Mouse (Mus musculus) limb, embryonic 10.5 days (tissue): Measurements from ENCODE around the gene Rasa4. TPM values are rescaled to one million over a fixed set of nuclear protein-coding genes. Genes with fewer than 3 reads are reported as not detected.
A peak's percentile ranks its signal among the peaks of the same experiment; 100 is the strongest.
"Not testable (repeated sequence)": the region's sequence is repeated elsewhere in the genome, so short reads cannot be mapped to it uniquely, and the experiment has no call there.

Source experiments
- DNase-seq: peaks from one replicate; pipeline ENCODE4 v3.0.0-alpha.2; 2017; ENCODE audit warnings: low spot score
- H3K27ac ChIP-seq: fragments of 300-500 bp; sonication (generic); 2 replicates; pipeline ENCODE4 v1.5.1; 2016; ENCODE audit warnings: mild to moderate bottlenecking
- H3K27me3 ChIP-seq: fragments of 300-500 bp; sonication (generic); 2 replicates; pipeline ENCODE4 v1.6.1; 2016; ENCODE audit warnings: low read depth, mild to moderate bottlenecking; ENCODE audit not compliant: poor library complexity, severe bottlenecking
- H3K36me3 ChIP-seq: fragments of 300-500 bp; sonication (generic); 2 replicates; pipeline ENCODE4 v1.6.1; 2016; ENCODE audit warnings: mild to moderate bottlenecking, moderate library complexity
- H3K4me1 ChIP-seq: fragments of 300-500 bp; sonication (generic); 2 replicates; pipeline ENCODE4 v1.6.1; 2016
- H3K4me3 ChIP-seq: fragments of 300-500 bp; sonication (generic); 2 replicates; pipeline ENCODE4 v1.5.1; 2016; ENCODE audit warnings: mild to moderate bottlenecking, moderate library complexity
- H3K9me3 ChIP-seq: fragments of 300-500 bp; sonication (generic); replicated peaks from 2 replicates; pipeline ENCODE4 v1.6.1; 2016; ENCODE audit warnings: mild to moderate bottlenecking
- WGBS: fragments of 180-500 bp; shearing (Covaris S2); methylation state at CpG from one replicate; pipeline ENCODE4 v1.1.7; 2016; 5-methylcytosine and 5-hydroxymethylcytosine counted together
- polyA plus RNA-seq: library from polyadenylated mRNA; unstranded; fragments of >200 nt; fragmentation: Nextera tagmentation; extraction: Ambion mirVana; gene quantifications from 2 replicates; pipeline ENCODE4 v1.2.1, GENCODE M21; 2016

Rasa4 gene
- polyA plus RNA-seq, 1 experiment from 2014 or later: 2.4 TPM

DNA sequence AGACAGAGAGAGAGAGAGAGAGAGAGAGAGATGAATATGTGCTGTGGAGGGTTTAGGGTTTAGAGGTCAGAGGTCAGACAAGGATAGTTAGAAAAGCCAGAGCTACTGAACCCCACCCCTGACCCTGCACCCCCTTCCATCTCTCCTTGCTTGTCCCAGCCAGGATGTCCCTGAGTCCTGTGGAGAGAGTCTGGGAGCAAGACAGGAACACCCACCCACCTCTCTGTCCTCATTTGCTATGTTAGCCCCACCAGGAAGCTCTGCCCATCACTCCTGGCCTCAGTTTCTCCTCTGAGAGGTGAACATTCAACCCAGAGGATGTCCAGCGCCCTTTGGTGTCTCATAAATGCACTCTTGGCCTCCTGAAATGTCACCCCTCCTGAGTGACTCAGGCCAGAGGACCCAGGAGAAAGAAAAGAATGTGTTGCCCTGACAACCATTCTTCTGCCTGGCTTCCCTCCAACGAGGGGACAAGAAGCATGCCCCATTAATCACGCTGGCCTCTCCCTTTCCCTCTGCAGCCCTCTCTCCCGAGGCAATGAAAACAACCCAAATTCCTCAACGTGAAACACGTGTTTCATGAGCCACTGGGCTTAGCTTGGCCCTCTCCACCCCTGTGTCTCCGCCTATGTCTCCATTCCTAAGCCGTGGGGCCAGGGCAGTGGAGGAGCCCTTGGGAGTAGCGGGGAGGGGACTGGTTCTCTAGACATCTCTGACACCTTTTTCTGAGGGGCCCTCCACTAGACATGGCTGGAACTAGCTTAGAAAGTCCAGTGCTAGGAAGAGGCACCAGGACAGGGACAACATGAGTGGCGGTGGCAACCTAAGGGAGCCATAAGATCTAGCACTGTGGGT, 32.3 kb upstream of the Rasa4 start:
- Histone ChIP-seq H3K27ac (peak overlapping the region; percentile 74), H3K9me3 (no peaks in the 10 kb centered on the region), H3K36me3 (no peaks in the 10 kb centered on the region), H3K4me1 (peaks cover 15% of the 10 kb centered on the region), H3K27me3 (no peaks in the 10 kb centered on the region), H3K4me3 (no peak overlapping the region)
- peak; percentile 49 for DNase-seq
- WGBS: 20% methylated on average over 10 of the region's 10 CpGs

DNA sequence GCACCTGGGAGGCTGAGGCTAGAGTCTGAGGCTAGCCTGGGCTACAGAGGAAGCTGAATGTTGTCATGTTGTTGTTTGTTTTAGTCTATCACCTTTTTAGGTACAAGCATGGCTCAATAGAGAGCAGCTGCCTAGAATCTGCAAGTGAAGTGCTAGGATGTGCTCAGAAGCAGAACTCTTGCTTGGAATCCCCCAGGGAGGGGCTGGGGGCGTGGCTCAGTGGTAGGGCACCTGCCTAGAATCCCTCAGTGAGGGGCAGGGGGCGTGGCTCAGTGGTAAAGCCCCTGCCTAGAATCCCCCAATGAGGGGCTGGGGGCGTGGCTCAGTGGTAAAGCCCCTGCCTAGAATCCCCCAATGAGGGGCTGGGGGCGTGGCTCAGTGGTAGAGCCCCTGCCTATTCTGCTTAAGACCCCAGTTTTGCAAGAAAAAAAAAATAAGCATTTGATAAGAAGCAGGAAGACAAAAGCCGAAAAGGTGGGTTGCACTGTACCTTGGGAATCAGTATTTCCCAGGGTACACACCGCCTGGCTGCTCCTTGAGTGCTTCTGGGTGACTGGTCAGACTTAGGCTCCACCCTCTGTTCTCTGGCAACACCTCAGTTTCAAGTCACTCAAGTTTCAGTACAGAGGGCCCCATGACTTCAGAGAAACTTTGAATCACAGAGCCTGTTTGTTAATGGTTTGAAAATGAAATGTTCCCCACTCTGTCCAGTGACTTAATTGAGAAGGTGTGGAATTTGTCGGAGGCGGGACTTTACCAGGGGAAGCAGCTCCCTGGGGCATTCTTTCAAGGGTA, 30.7 kb upstream of the Rasa4 start:
- Histone ChIP-seq H3K4me1 (peaks cover 15% of the 10 kb centered on the region), H3K9me3 (no peaks in the 10 kb centered on the region), H3K27me3 (peaks cover 7% of the 10 kb centered on the region; the same call in 1 of the 2 replicates), H3K27ac (no peak overlapping the region), H3K36me3 (no peaks in the 10 kb centered on the region), H3K4me3 (no peak overlapping the region)
- 80% methylated on average over 8 of the region's 8 CpGs for WGBS
- DNase-seq: no peak

DNA sequence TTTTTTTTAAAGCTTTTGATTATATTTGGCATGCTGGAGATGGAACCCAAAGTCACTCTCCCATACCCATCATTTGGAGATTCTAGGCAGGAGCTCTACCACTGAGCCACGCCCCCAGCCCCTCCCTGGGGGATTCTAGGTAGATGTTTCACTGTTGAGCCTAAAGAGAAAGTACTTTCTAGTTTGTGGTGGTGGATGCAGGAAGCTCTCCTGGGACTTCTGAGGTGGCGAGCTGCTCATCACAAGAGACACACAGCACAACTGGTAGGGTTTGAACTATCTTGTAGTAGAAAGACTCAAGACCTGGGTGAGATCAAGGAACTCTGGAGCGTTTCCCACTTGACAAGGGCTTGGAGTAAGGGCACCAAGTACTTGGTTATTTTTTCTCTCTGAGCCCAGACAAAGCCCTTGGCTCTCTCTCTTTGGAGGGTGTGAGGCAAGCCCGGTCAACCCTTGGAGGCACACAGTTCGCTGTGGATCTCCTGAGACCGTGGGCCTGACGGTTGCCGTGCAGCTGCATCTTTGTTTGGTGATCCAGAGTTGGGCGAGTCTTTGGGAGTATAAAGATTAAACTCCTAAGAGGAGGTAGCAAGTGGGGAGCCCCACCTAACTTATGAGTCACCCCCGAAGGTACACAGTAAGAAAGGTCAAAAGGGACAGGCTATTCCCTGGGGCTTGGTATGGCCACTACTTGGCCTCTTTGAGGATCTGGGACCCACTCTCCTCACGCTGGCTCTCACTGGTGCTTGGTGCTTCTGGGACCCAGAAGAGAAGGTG, 29.2 kb upstream of the Rasa4 start, which contains the start of gene Upk3bl:
Gene Upk3bl (plus strand): TSS at position 192 of the 777 bp plus-strand sequence.
- no peak within 1 kb of the TSS for H3K4me3 ChIP-seq
- no peaks in the 10 kb centered on the region for H3K9me3 ChIP-seq
- no peaks in the 10 kb centered on the region for H3K36me3 ChIP-seq
- DNase-seq: no peak
- peaks cover 15% of the 10 kb centered on the region for H3K4me1 ChIP-seq
- no peak within 1 kb of the TSS for H3K27ac ChIP-seq
- WGBS: 93% methylated on average over 11 of the region's 11 CpGs
- peaks cover 12% of the 10 kb centered on the region; the same call in 1 of the 2 replicates for H3K27me3 ChIP-seq

DNA sequence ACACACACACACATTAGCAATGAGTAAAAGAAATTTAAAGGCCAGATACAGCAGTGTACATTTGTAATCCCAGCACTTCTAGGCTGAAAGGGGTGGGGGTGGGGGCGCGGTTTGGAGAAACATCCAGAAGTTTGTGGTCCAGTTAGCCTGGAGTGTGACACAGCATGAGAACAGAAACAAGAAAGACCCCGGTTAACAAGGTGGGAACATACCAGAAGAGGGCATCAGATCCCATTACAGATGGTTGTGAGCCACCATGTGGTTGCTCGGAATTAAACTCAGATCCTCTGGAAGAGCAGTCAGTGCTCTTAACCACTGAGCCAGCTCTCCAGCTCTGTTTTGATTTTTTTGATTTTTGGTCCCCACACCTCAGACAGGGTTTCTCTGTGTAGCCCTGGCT, 27.7 kb upstream of the Rasa4 start:
- Histone ChIP-seq H3K4me1 (peaks cover 18% of the 10 kb centered on the region), H3K36me3 (no peaks in the 10 kb centered on the region), H3K9me3 (no peaks in the 10 kb centered on the region), H3K27me3 (peaks cover 28% of the 10 kb centered on the region), H3K4me3 (no peak overlapping the region), H3K27ac (no peak overlapping the region)
- 44% methylated on average over 4 of the region's 4 CpGs for WGBS
- no peak for DNase-seq

DNA sequence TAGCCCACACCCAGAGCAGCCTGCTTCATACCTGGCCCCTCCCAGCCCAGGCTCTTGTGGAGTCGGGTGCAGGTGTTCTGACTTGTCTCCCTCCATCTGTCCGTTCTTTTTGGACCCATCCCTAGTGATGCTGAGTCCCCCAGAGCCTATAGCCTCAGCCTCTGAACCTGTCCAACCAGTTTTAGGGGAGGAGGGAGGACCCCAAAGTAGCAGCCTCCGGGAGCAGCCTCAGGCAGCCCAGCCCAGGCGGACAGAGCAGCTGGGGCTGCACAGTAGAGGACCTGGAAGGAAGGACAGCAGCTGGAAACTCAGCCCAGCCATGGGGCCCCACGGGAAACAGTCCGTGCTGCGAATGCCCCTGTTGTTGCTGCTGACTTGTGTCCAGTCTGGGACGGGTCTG, 26.6 kb upstream of the Rasa4 start:
- peaks cover 29% of the 10 kb centered on the region for H3K27me3 ChIP-seq
- H3K4me1 ChIP-seq: peaks cover 8% of the 10 kb centered on the region; the same call in 1 of the 2 replicates
- H3K9me3 ChIP-seq: no peaks in the 10 kb centered on the region
- WGBS: 25% methylated on average over 8 of the region's 8 CpGs
- no peaks in the 10 kb centered on the region for H3K36me3 ChIP-seq
- H3K4me3 ChIP-seq: no peak overlapping the region
- DNase-seq: no peak
- H3K27ac ChIP-seq: 0 out of 2 replicates have a peak overlapping the region, but pooled peaks have one; percentile 25

DNA sequence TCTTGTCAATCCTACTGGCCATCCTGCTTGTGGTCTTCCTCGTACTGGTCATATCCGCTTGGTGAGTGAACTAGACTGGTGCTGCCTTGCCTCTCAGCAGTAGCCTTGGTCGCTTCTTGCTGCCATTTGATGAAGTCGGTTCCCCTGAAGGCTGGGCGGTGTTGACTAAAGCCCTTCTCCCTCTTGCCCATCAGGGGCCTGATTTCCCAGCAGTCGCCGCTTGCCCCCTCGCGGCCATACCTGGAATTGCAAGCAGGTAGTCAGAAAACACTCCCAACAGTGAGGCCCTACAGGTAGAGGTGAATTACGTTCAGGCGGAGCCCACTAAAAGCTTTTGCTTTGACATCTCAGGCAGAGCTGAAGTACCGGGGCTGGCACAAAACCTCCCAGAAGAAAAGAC, 22.1 kb upstream of the Rasa4 start:
- 12% methylated on average over 12 of the region's 12 CpGs for WGBS
- Histone ChIP-seq H3K4me3 (no peak overlapping the region), H3K27ac (no peak overlapping the region), H3K27me3 (peaks cover 29% of the 10 kb centered on the region), H3K36me3 (no peaks in the 10 kb centered on the region), H3K4me1 (peaks cover 8% of the 10 kb centered on the region; the same call in 1 of the 2 replicates), H3K9me3 (no peaks in the 10 kb centered on the region)
- DNase-seq: peak; percentile 92

DNA sequence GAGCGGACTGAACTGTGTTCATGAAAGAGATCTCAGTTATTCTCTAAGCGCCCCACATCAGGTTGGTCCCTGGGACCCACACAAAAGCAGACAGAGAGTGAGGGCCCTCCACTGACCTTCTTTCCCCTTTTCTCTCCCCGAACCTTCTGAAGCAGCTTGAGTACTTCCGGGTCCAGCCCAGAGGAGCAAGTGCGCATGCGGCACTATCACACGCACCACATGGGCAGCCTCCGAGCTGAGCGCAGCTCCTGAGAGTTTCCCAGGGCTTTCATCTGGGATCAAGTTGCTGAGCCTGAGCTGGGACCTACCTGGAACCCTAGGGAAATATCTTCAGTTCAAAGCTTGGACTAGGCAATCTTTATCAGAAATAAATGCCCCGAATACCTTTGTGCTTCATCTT, 19.8 kb upstream of the Rasa4 start:
- Histone ChIP-seq H3K9me3 (no peaks in the 10 kb centered on the region), H3K4me3 (no peak overlapping the region), H3K4me1 (0 out of 2 replicates have a peak, but pooled peaks cover 3% of the 10 kb centered on the region), H3K36me3 (no peaks in the 10 kb centered on the region), H3K27me3 (peaks cover 23% of the 10 kb centered on the region), H3K27ac (no peak overlapping the region)
- 92% methylated on average over 10 of the region's 10 CpGs for WGBS
- DNase-seq: no peak

DNA sequence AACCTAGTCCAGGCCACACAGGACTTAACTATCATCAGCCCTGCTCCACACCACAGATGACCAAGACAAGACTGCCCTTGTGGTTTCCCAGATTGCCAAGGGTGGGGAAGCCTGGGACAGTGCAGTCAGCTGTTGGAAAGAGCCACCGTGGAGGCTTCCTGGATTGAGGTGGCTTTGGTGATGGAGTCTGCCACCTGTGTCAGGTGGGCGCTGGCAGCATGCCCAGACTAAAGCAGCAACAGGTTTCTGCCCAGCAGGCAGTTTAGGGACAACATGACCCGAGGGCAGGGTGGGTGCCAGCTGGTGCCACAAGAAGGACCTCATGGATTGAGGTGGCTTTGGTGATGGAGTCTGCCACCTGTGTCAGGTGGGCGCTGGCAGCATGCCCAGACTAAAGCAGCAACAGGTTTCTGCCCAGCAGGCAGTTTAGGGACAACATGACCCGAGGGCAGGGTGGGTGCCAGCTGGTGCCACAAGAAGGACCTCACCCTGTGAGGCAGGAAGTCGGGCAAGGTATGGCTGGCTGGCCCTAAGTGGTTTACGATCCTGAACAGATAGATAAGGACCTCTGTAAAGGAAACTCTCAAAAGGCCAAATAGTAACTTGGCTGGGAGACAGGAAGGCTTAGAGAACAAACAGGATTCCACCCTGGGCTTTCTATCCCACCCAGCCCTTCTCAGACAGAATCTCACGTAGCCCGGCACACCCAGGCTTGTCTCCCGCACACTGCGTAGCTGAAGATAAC, 17.1 kb upstream of the Rasa4 start:
- not testable (repeated sequence) for H3K27ac ChIP-seq, H3K27me3 ChIP-seq, H3K4me3 ChIP-seq, H3K9me3 ChIP-seq, H3K4me1 ChIP-seq, DNase-seq, H3K36me3 ChIP-seq
- WGBS: 78% methylated on average over 11 of the region's 11 CpGs

DNA sequence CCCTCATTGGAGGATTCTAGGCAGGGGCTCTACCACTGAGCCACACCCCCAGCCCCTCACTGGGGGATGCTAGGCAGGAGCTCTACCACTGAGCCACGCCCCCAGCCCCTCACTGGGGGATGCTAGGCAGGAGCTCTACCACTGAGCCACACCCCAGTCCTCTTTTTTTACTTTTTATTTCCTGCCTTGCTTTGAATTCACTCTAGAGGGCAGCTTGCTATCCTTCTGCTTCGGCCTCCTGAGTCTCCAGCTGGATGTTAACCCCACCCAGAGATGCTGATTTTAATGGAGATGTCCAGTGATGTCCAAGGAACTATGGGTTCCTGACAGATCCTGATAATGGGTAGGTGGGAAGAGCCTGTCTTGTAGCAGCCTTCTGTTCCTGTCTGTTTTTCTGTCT, 14.3 kb upstream of the Rasa4 start:
- WGBS: 70% methylated on average over 2 of the region's 2 CpGs
- no peaks in the 10 kb centered on the region for H3K36me3 ChIP-seq
- no peaks in the 10 kb centered on the region for H3K4me1 ChIP-seq
- no peak for DNase-seq
- 0 out of 2 replicates have a peak, but pooled peaks cover 5% of the 10 kb centered on the region for H3K27me3 ChIP-seq
- no peaks in the 10 kb centered on the region for H3K9me3 ChIP-seq
- H3K27ac ChIP-seq: no peak overlapping the region
- no peak overlapping the region for H3K4me3 ChIP-seq

DNA sequence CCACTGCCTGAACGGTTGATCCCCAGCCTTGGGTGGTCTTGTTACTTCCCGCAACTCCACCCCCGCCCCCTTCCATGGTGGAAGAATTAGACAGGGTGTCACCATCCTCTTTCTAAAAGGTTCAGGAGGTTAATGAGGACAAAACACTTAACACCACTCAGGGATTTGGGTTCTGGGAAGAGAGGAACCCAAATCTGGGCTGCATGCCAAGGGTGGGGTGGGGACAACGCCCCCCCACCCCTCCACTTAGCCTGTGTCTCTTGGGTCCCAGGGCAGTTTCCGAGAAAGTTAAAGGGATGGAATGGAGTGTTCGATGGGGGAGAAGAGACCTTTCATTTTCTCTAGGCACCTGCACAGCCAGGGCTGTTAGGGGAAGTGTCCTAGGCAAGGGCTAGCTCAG, 10.7 kb upstream of the Rasa4 start:
- H3K27ac ChIP-seq: no peak overlapping the region
- H3K4me1 ChIP-seq: no peaks in the 10 kb centered on the region
- no peak for DNase-seq
- no peaks in the 10 kb centered on the region for H3K27me3 ChIP-seq
- 68% methylated on average over 6 of the region's 6 CpGs for WGBS
- H3K36me3 ChIP-seq: no peaks in the 10 kb centered on the region
- H3K4me3 ChIP-seq: no peak overlapping the region
- no peaks in the 10 kb centered on the region for H3K9me3 ChIP-seq

DNA sequence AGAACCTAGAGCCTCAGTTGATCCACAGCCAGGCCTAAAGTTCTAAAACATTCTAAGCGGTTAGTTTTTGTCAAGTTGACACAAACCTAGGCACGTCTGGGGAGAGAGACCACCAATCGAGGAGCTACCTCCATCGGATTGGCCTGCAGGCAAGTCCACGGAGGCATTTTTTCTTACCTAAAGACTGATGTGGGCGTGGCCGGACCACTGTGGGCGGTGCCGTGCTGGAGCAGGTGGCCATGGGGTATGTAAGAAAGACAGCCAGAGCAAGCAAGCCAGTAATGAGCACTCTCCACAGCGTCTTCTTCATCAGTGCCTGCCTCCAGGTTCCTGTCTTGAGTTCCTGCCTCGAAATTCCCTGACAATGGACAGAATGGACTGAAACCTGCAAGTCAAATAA, 10.2 kb upstream of the Rasa4 start:
- Histone ChIP-seq H3K36me3 (no peaks in the 10 kb centered on the region), H3K9me3 (no peaks in the 10 kb centered on the region), H3K27ac (no peak overlapping the region), H3K4me3 (no peak overlapping the region), H3K4me1 (no peaks in the 10 kb centered on the region), H3K27me3 (no peaks in the 10 kb centered on the region)
- DNase-seq: no peak
- 65% methylated on average over 11 of the region's 11 CpGs for WGBS

DNA sequence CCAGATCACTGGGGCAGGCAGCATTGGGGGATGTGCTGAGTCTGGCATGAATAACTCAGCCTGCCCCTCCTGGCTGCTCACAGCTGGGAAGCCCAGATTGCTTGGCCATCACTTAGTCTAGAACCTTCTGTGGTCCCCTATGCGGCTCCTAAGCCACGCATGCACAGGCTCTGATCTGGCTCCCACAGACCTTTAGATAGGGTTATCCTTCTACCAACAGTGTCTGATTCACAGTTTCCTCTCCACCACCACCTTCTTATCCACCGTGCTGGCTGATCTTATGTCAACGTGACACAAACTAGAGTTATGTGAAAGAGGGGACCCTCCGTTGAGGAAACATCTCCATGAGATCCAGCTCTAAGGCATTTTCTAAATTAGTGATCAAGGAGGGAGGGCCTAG, 8.6 kb upstream of the Rasa4 start:
- Histone ChIP-seq H3K27me3 (no peaks in the 10 kb centered on the region), H3K4me1 (no peaks in the 10 kb centered on the region), H3K9me3 (no peaks in the 10 kb centered on the region), H3K4me3 (no peak overlapping the region), H3K36me3 (no peaks in the 10 kb centered on the region), H3K27ac (no peak overlapping the region)
- 91% methylated on average over 5 of the region's 5 CpGs for WGBS
- no peak for DNase-seq
